Mouse (Mus musculus) forelimb bud, embryonic 11.5 days (tissue): Measurements from ENCODE around the gene Rbm33.

Experiments used
- DNase-seq: peaks from one replicate; pipeline ENCODE4 v3.0.0-alpha.2; 2012; ENCODE audit warnings: low read depth, low spot score

Rbm33 gene

GRCm38 (mm10) chr5:28316722-28317245 is at the start of gene Rbm33:
Gene Rbm33 (plus strand): TSS chr5:28317121.
- DNase-seq = peak; percentile 94

- no peak for DNase-seq
Observed at GRCm38 (mm10) chr5:28267576-28267975, 49.3 kb upstream of the Rbm33 start.

GRCm38 (mm10) chr5:28269469-28269991 is 47.4 kb upstream of the Rbm33 start:
- DNase-seq = no peak

GRCm38 (mm10) chr5:28272836-28273235 is 44.1 kb upstream of the Rbm33 start:
- no peak for DNase-seq

GRCm38 (mm10) chr5:28277279-28277678 is 39.6 kb upstream of the Rbm33 start:
- DNase-seq = no peak

GRCm38 (mm10) chr5:28289111-28289510 is 27.8 kb upstream of the Rbm33 start:
- no peak for DNase-seq

GRCm38 (mm10) chr5:28290630-28291029 is 26.3 kb upstream of the Rbm33 start:
- no peak for DNase-seq

GRCm38 (mm10) chr5:28291118-28291850 is 25.6 kb upstream of the Rbm33 start:
- no peak for DNase-seq

GRCm38 (mm10) chr5:28292281-28292680 is 24.6 kb upstream of the Rbm33 start:
- no peak for DNase-seq

- DNase-seq = peak; percentile 75
Observed at GRCm38 (mm10) chr5:28293990-28294389, 22.9 kb upstream of the Rbm33 start.

- no peak for DNase-seq
Observed at GRCm38 (mm10) chr5:28298161-28298560, 18.8 kb upstream of the Rbm33 start.

GRCm38 (mm10) chr5:28298693-28299092 is 18.2 kb upstream of the Rbm33 start:
- DNase-seq = no peak

- no peak for DNase-seq
Observed at GRCm38 (mm10) chr5:28299346-28299745, 17.6 kb upstream of the Rbm33 start.

- DNase-seq = no peak
Observed at GRCm38 (mm10) chr5:28302671-28303070, 14.2 kb upstream of the Rbm33 start.

- DNase-seq = no peak
Observed at GRCm38 (mm10) chr5:28304551-28304950, 12.4 kb upstream of the Rbm33 start.

GRCm38 (mm10) chr5:28315526-28315925 is 1.4 kb upstream of the Rbm33 start:
- DNase-seq = no peak

- DNase-seq = no peak
Observed at GRCm38 (mm10) chr5:28316151-28316721, 685 bp upstream of the Rbm33 start.

GRCm38 (mm10) chr5:28317253-28317916 is 464 bp downstream of the Rbm33 start:
- DNase-seq = no peak

GRCm38 (mm10) chr5:28317917-28318267 is 971 bp downstream of the Rbm33 start:
- peak; percentile 16 for DNase-seq

- DNase-seq = no peak
Observed at GRCm38 (mm10) chr5:28318671-28319070, 1.8 kb downstream of the Rbm33 start.

GRCm38 (mm10) chr5:28321769-28322168 is 4.8 kb downstream of the Rbm33 start:
- DNase-seq = no peak

GRCm38 (mm10) chr5:28322189-28322588 is 5.3 kb downstream of the Rbm33 start:
- DNase-seq = no peak
